Mouse (Mus musculus) ES-Bruce4 (cell line): ENCODE data around the gene Igf1r.

ENCODE experiments used
- CTCF ChIP-seq: IDR thresholded peaks from one replicate; pipeline ENCODE4 v1.8.1; 2011; ENCODE audit warnings: low read depth, low read length
- EP300 ChIP-seq: IDR thresholded peaks from 2 replicates; pipeline ENCODE4 v1.6.1; 2011; ENCODE audit warnings: low read depth, low read length; ENCODE audit not compliant: insufficient read depth
- POLR2A ChIP-seq: IDR thresholded peaks from one replicate; pipeline ENCODE4 v1.8.1; 2011; ENCODE audit warnings: low read length; ENCODE audit not compliant: insufficient read depth

GRCm38 (mm10) chr7:68230831-68231230, 278.2 kb downstream of the Igf1r start:
- TF ChIP-seq POLR2A (no peak), EP300 (no peak), CTCF (no peak)
